Mouse (Mus musculus): ENCODE results near the gene Olfr1105.

The Olfr1105 gene

GRCm38 (mm10) chr2:87036431-87036830 is at the start of gene Olfr1105:
Olfr1105 (minus strand) TSS chr2:87036531.
- no peak for DNase-seq (ENCODE audit: low spot score)

- DNase-seq (ENCODE audit: low spot score), result no peak
Measured at GRCm38 (mm10) chr2:87075717-87076116, 39.4 kb upstream of the Olfr1105 start, which contains the start of gene Olfr1107. Olfr1107 (minus strand) TSS chr2:87075817.

GRCm38 (mm10) chr2:87052173-87052572 is 15.8 kb upstream of the Olfr1105 start, which contains the start of gene Olfr1106:
Olfr1106 (minus strand) TSS chr2:87052273.
- DNase-seq (ENCODE audit: low spot score), result no peak

- DNase-seq (ENCODE audit: low spot score), result no peak
Measured at GRCm38 (mm10) chr2:87026980-87027379, 9.4 kb downstream of the Olfr1105 start, which contains the start of gene Olfr1104. Olfr1104 (minus strand) TSS chr2:87027080.

GRCm38 (mm10) chr2:86998098-86998497 is 38.2 kb downstream of the Olfr1105 start, which contains the start of gene Olfr1102:
Olfr1102 (plus strand) TSS chr2:86998398.
- DNase-seq (ENCODE audit: low spot score), result no peak

- no peak for DNase-seq (ENCODE audit: low spot score)
Measured at GRCm38 (mm10) chr2:86991121-86991520, 45.2 kb downstream of the Olfr1105 start, which contains the start of gene Olfr1101. Olfr1101 (minus strand) TSS chr2:86991221.

All from testis, postnatal 14 days (tissue).